Mouse (Mus musculus) liver, postnatal 0 days (tissue): ENCODE data around the gene Vtn. TPM values are rescaled to one million over a fixed set of nuclear protein-coding genes. Genes with fewer than 3 reads are reported as not detected.
A peak's percentile ranks its signal among the peaks of the same experiment; 100 is the strongest.

Experiments
- ATAC-seq: fragments of 200-750 bp; cut with Nextera tagmentation; 2 replicates; pipeline ENCODE4 v1.8.0; 2017; ENCODE audit warnings: mild to moderate bottlenecking, moderate library complexity
- DNase-seq: peaks from one replicate; pipeline ENCODE4 v3.0.0-alpha.2; 2016
- H3K27ac ChIP-seq: fragments of 300-500 bp; sonication (generic); 2 replicates; pipeline ENCODE4 v1.5.1; 2014; ENCODE audit warnings: antibody characterized with exemption, moderate library complexity, mild to moderate bottlenecking, low read depth
- H3K27me3 ChIP-seq: fragments of 300-500 bp; sonication (generic); 2 replicates; pipeline ENCODE4 v1.6.1; 2014; ENCODE audit warnings: low read length, control low read depth, mixed read lengths; ENCODE audit not compliant: insufficient read depth
- H3K36me3 ChIP-seq: fragments of 300-500 bp; sonication (generic); replicated peaks from 2 replicates; pipeline ENCODE4 v1.6.1; 2014; ENCODE audit warnings: mild to moderate bottlenecking, control low read depth, low read length, moderate library complexity, mixed read lengths; ENCODE audit not compliant: insufficient read depth
- H3K4me1 ChIP-seq: fragments of 300-500 bp; sonication (generic); 2 replicates; pipeline ENCODE4 v1.6.1; 2014; ENCODE audit warnings: antibody characterized with exemption, mild to moderate bottlenecking, control low read depth; ENCODE audit not compliant: insufficient read depth
- H3K4me2 ChIP-seq: fragments of 300-500 bp; sonication (generic); 2 replicates; pipeline ENCODE4 v1.6.1; 2014; ENCODE audit warnings: low read depth, mild to moderate bottlenecking, low read length, moderate library complexity, mixed read lengths
- H3K4me3 ChIP-seq: fragments of 300-500 bp; sonication (generic); 2 replicates; pipeline ENCODE4 v1.5.1; 2014; ENCODE audit warnings: low read depth, low read length
- H3K9ac ChIP-seq: fragments of 300-500 bp; sonication (generic); replicated peaks from 2 replicates; pipeline ENCODE4 v1.6.1; 2014; ENCODE audit warnings: mild to moderate bottlenecking, moderate library complexity
- H3K9me3 ChIP-seq: fragments of 300-500 bp; sonication (generic); 2 replicates; pipeline ENCODE4 v1.6.1; 2016; ENCODE audit warnings: mild to moderate bottlenecking, control low read depth, low read length, mixed read lengths
- CTCF ChIP-seq: sonication (generic); IDR thresholded peaks from 2 replicates; pipeline ENCODE4 v1.5.1; 2016; ENCODE audit warnings: antibody characterized with exemption, low read depth
- EP300 ChIP-seq: IDR thresholded peaks from 2 replicates; pipeline ENCODE4 v1.6.1; 2016; ENCODE audit warnings: antibody characterized with exemption, low read depth, mild to moderate bottlenecking
- whole genome bisulfite sequencing: fragments of 180-500 bp; shearing (Covaris S2); extraction: QIAGEN DNeasy Blood & Tissue Kit; methylation state at CpG from one replicate; pipeline ENCODE4 v1.1.7; 2014; ENCODE audit not compliant: insufficient replicate concordance; 5-methylcytosine and 5-hydroxymethylcytosine counted together
- polyA plus RNA-seq: library from polyadenylated mRNA; unstranded; fragments of >200 nt; fragmentation: Nextera tagmentation; extraction: Ambion mirVana; gene quantifications from 2 replicates; pipeline ENCODE4 v1.2.1, GENCODE M21; 2015

Vtn gene
- polyA plus RNA-seq, 1 experiment from 2014 or later, result 2,013 TPM

DNA sequence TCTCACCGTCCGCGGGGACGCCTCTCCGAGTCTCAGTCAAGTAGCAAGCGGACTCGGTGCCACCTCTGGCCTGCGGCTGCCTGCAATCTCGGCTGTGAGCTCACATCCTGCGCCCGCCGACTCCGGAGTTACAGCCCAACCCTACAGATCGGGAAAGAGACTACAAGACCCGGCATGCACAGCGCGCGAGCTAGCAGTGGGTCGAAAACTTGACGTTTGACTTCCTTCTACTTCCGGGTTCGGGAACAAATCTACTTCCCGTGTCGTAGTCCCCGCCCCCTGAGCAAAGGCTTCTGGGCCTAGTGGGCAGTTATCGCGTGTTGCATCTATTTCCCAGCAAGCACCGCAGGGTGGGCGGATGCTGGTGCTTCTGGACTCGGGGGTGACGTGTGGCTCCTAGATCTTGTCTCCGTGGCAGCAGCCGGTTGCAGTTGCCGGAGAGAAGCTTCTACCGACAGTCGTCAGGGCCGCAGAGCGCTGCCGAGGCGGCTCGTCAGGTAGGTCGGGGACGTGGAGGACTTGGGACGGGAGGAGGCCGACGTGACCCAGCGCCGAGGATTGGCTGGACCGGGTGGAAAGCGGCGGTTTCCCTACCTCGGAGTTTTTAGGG lies 37.3 kb downstream of the Vtn start, which contains the start of the genes Tnfaip1 and Ift20:
TSS of gene Tnfaip1 (minus strand) at position 253 of the 610 bp plus-strand sequence.
TSS of gene Ift20 (plus strand) at position 282 of the 610 bp plus-strand sequence.
- ATAC-seq (peak; percentile 96), DNase-seq (peak; percentile 98)
- Histone ChIP-seq H3K27ac (peak within 1 kb of the TSS; percentile 95), H3K36me3 (peaks cover 26% of the 10 kb centered on the region), H3K9ac (peak within 1 kb of the TSS; percentile 93), H3K4me2 (peak within 1 kb of the TSS; percentile 93), H3K9me3 (no peaks in the 10 kb centered on the region), H3K4me1 (peaks cover 25% of the 10 kb centered on the region), H3K27me3 (no peaks in the 10 kb centered on the region), H3K4me3 (peak within 1 kb of the TSS; percentile 80)
- WGBS, result under 1% methylated on average over 52 of the region's 52 CpGs
- TF ChIP-seq EP300, result peak; percentile 74; the same call in 1 of the 2 replicates
- no peak for TF ChIP-seq CTCF

DNA sequence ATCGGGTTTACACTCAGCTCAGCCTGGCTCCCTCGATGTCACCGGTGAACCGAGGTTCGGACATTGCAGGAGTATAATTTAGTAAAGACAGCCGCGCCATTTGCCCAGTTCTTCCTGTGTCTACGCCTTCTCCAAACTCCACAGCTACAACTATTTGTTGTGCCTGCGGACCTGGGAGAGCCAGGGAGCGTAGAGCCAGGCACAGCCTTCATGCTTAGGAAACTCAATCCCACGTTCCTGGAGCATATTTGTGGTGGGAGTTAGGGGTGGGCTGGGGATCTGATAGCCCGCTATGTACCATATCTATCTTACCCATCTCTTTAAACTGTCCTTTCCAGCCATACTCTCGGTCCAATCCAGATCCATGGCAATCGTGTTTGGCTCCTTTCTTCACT lies 37.8 kb downstream of the Vtn start:
- ATAC-seq, result peak; percentile 3; the same call in 1 of the 2 replicates
- Histone ChIP-seq H3K4me3 (peak overlapping the region; percentile 80), H3K4me1 (peaks cover 25% of the 10 kb centered on the region), H3K27ac (peak overlapping the region; percentile 95), H3K9me3 (no peaks in the 10 kb centered on the region), H3K27me3 (no peaks in the 10 kb centered on the region), H3K9ac (peak overlapping the region; percentile 93), H3K36me3 (peaks cover 30% of the 10 kb centered on the region), H3K4me2 (peak overlapping the region; percentile 93)
- DNase-seq, result no peak
- TF ChIP-seq EP300 (no peak), CTCF (no peak)
- WGBS, result under 1% methylated on average over 14 of the region's 14 CpGs

- Histone ChIP-seq H3K4me1 (peaks cover 17% of the 10 kb centered on the region), H3K9ac (no peak overlapping the region), H3K4me3 (no peak overlapping the region), H3K4me2 (no peak overlapping the region), H3K27me3 (no peaks in the 10 kb centered on the region), H3K9me3 (no peaks in the 10 kb centered on the region), H3K36me3 (peaks cover 39% of the 10 kb centered on the region), H3K27ac (no peak overlapping the region)
- DNase-seq, result peak; percentile 47
- ATAC-seq, result no peak
- 69% methylated on average over 3 of the region's 3 CpGs for whole genome bisulfite sequencing
- no peak for TF ChIP-seq CTCF
- no peak for TF ChIP-seq EP300
Observed at GRCm38 (mm10) chr11:78540358-78540757, 41.5 kb downstream of the Vtn start.

DNA sequence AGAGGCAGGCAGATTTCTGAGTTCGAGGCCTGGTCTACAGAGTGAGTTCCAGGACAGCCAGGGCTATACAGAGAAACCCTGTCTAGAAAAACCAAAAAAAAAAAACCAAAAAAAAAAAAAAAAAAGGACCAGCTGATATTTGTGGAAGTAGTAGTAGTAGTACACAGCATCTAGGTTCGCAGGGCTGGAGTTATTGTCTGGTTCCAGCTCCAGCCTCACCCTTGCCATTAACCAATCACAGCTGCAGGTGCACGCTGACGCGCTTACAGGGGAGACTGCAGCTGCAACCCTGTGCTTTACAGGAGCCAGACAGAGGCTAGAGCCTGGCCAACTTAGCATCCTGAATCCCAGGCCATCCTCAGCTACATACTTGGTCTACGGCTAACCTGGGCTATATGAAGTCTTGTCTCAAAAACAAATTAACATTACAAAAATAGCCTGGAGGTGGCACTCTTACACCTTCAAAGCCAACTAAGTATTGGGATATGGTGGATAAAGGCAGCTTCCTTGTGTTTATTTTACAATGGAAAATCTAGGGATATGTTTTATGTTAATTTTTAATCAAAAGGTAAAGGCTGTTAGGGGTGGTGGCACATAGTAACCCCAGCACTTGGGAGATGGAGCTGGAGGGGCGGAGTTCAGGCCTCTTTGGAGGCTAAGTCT lies 45.7 kb downstream of the Vtn start:
- TF ChIP-seq CTCF (peak; percentile 22; the same call in 1 of the 2 replicates), EP300 (no peak)
- no peaks in the 10 kb centered on the region for H3K9me3 ChIP-seq
- no peak overlapping the region for H3K4me2 ChIP-seq
- H3K36me3 ChIP-seq, result peaks cover 31% of the 10 kb centered on the region
- peaks cover 10% of the 10 kb centered on the region for H3K4me1 ChIP-seq
- H3K27ac ChIP-seq, result no peak overlapping the region
- H3K27me3 ChIP-seq, result no peaks in the 10 kb centered on the region
- no peak overlapping the region for H3K4me3 ChIP-seq
- no peak overlapping the region for H3K9ac ChIP-seq
- 89% methylated on average over 7 of the region's 7 CpGs for WGBS
- ATAC-seq, result no peak
- DNase-seq, result no peak

- H3K4me2 ChIP-seq, result no peak overlapping the region
- 42% methylated on average over 8 of the region's 8 CpGs for WGBS
- no peak overlapping the region for H3K27ac ChIP-seq
- ATAC-seq (no peak), DNase-seq (no peak)
- TF ChIP-seq EP300 (no peak), CTCF (no peak)
- no peak overlapping the region for H3K4me3 ChIP-seq
- H3K27me3 ChIP-seq, result no peaks in the 10 kb centered on the region
- H3K9me3 ChIP-seq, result no peaks in the 10 kb centered on the region
- H3K4me1 ChIP-seq, result peaks cover 16% of the 10 kb centered on the region
- H3K36me3 ChIP-seq, result peaks cover 25% of the 10 kb centered on the region
- no peak overlapping the region for H3K9ac ChIP-seq
Observed at GRCm38 (mm10) chr11:78545181-78545580, 46.3 kb downstream of the Vtn start.

GRCm38 (mm10) chr11:78547718-78548460 lies 49.0 kb downstream of the Vtn start:
- no peak overlapping the region for H3K9ac ChIP-seq
- ATAC-seq (no peak), DNase-seq (no peak)
- H3K4me3 ChIP-seq, result no peak overlapping the region
- 0 out of 2 replicates have a peak overlapping the region, but pooled peaks have one; percentile 99 for H3K4me2 ChIP-seq
- H3K36me3 ChIP-seq, result peaks cover 9% of the 10 kb centered on the region; the same call in 1 of the 2 replicates
- H3K27me3 ChIP-seq, result no peaks in the 10 kb centered on the region
- 55% methylated on average over 2 of the region's 2 CpGs for WGBS
- TF ChIP-seq CTCF (no peak), EP300 (no peak)
- peaks cover 21% of the 10 kb centered on the region for H3K4me1 ChIP-seq
- no peaks in the 10 kb centered on the region for H3K9me3 ChIP-seq
- H3K27ac ChIP-seq, result peak overlapping the region; percentile 52
